Mouse (Mus musculus): ENCODE measurements around the gene Pusl1. TPM values are rescaled to one million over a fixed set of nuclear protein-coding genes. Genes with fewer than 3 reads are reported as not detected.

The Pusl1 gene
- 44.0 and 49.9 TPM in 2 replicates for polyA plus RNA-seq (2012; rRNA removed)

DNA sequence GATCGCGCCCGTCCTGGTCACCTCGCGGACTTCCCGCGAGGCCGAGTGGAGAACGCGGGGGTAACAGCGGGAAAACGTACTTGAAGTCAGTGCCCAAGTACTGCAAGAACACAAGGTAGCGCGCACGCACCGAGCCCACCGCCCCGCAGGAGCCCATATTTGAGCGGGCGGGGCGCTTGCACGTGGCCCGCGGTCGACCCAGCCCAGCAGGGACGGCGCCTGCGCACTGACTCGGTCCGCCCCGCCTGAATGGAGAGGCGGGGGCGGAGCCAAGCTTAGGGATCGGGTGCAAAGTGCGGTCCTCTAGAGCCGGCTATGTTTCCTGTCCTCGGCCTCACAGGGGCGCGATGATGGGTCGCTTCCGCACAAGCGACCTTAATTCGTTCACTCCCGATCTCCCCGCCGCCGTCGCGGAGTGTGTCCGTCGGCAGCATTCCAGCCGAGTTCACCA lies at the start of gene Pusl1, which contains the start of gene Acap3:
Gene Pusl1, minus strand, starts transcription at position 231 of the 451 bp plus-strand sequence.
Gene Acap3, plus strand, starts transcription at position 272 of the 451 bp plus-strand sequence.
- no peak for DNase-seq (ENCODE audit: low read depth)

DNA sequence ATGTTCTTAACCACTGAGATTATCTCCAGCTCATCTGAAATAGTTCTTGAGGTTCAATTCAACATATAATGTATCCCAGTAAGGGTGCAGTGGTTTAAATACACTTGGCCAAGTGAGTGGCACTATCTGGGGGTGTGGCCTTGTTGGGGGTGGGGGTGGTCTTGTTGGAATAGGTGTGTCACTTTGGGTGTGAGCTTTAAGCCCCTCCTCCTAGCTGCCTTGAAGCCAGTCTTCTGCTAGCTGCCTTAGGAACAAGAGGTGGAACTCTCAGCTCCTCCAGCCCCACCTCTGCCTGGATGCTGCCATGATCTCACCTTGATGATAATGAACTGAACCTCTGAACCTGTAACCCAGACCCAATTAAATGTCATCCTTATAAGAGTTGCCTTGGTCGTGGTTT lies 40.5 kb upstream of the Pusl1 start:
- DNase-seq (ENCODE audit: low read depth): no peak

DNA sequence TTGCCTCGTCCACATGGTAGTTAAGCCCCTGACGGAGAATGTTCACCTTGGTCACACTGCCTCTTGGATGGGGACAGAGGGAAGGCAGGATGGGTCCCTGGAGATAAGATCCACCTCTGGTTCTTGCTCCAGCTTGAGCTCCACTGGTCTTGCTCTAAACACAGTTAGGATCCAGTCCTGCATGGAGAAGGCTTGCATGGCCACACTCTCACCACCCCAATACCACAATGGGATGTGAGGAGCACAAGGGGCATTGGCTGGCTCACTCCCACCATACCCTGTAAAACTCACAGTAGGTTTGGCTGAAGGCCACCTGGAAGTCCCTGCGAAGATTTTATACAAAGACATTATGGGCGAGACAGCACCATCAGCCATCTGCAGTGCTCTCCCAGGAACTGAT lies 17.2 kb upstream of the Pusl1 start:
- DNase-seq (ENCODE audit: low read depth): no peak

DNA sequence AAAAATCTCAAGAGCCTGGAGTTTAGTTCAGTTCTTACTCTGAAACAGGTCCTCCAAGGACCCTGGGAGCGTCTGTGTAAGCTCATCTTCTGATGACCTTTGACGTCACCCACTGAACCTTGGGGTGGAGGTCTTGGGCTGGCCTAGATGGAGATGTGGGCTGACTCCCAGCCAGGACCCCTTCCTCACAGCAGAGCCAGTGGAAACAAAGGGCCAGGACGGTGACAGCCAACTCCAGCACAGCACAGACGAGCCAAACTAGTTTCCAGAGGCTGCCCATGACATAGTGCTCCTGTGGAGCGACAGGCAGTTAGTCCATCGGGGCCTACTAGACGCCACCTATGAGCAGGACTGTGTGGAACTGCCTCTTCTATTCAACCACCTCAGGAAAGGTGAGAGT lies 16.7 kb upstream of the Pusl1 start:
- DNase-seq (ENCODE audit: low read depth): no peak

DNA sequence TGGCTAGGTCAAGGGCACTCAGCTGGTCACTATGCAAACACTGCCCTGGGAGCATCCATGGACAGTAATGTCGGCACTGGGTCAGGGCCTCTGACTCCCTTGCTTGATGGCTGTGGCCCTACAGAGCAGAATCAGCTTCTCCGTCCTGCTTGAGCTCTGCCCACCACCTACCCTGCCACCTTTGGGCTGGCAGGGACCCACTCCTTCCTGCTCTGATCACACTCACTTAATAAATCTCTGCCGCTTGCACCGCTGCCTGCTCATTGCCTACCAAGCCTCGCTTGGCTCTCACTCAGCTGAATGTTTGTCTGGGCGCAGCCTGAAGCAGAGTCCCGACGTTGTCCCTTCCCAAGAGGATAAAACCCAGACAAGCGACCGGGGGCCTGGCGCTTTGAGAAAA lies 15.4 kb upstream of the Pusl1 start:
- DNase-seq (ENCODE audit: low read depth): no peak

DNA sequence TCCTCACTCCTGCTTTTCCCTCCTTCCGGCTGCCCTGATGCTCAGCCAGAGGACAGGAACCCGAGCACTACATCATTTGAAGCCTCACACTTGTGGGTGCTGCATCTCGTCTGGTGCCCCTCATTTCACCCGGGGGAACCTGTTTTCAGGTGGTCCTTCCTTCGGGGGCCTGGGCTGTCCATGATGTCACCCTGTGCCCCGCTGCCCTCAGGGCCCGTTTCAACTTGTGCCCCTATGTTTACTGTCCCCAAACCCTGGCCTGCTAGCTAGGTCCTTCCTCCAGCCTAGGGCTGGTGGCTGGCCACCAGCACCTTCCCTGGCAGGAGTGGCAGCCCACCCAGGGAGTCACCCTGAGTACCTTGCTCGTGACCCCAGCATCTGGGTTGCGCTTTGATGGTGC lies 14.5 kb upstream of the Pusl1 start:
- DNase-seq (ENCODE audit: low read depth): no peak

DNA sequence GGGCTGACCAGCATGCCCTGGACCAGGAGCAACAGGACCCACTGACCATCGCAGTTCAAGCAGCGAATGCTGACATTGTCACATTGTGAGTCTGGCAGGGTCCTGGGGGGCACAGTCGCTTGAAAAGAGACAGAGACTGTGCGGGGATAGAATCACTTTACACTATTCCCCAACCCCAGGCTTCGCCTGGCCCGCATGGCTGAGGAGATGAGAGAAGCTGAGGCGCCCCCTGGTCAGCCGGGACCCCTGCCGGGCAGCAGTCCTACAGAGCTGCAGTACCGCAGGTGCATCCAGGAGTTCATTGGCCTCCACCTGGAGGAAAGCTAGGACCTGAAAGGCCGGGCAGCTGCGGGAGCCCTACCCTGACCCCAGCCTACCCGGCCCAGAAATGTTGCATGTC lies 14.1 kb upstream of the Pusl1 start:
- DNase-seq (ENCODE audit: low read depth): no peak

DNA sequence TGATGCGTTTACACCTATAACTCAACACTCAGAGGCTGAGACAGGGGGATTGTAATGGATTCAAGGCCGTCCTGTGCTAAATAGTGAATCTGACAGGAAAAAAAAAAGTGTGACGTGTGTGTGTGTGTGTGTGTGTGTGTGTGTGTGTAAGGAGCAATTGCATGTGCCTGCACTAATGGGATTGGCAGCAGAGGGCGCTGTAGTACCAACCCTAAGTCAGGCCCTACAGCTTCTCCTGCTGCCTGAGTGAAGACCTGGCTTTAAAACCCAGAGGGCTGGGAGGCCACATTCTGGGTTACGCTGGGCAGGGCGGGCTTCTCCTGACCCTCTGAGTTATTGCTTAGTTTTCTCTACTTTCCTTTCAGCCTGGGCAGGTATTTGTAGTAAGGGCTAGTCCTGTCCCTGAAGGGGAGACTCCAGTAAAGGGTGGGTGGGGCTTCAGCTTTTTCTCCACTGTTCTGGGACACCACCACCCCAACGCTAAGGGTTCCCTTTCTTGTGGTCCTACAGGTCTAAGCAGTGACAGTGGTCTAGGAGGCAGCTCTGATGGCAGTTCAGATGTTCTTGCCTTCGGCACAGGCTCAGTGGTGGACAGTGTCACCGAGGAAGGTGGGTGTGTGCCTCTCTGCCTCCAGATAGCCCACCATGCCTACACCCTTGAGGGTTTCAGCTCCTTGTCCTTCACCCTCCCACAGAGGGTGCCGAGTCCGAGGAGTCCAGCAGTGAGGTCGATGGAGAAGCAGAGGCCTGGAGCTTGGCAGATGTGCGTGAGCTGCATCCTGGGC lies 12.9 kb upstream of the Pusl1 start:
- DNase-seq (ENCODE audit: low read depth): no peak

DNA sequence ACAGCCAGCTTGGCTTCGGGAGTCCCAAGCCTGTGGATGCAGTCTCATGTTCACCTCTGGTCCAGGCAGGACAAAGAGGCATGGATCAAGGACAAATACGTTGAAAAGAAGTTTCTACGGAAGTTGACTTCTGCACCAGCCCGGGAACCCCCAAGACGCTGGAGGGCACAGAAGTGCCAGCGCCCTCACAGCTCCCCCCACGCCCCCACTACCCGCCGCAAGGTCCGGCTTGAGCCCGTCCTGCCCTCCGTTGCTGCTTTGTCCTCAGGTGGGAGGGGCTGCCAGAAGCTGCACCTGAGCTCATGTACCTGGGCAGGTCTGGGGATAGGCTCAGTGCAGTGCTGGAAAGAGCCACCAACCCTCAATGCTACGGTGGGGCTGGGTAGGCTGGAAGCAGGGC lies 11.7 kb upstream of the Pusl1 start:
- no peak for DNase-seq (ENCODE audit: low read depth)

DNA sequence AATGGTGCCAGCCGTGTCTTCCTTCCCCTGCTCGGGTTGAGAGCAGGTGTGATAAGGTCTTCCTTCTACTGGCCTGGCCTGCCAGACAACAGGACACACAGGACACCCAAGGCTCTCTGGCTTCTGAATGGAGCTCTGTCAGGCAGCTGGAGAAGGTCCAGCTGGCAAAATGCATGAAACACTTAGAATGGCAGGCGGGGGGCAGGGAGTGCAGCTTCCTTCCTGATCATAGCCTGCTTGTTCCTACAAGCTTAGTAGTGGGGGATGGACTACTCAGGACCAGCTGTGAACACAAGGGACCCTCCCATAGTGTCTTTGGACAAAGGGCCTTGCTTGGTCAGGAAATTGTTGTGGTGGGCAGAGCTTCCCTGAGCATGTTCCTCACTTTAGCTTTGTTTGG lies 9.6 kb upstream of the Pusl1 start:
- no peak for DNase-seq (ENCODE audit: low read depth)

DNA sequence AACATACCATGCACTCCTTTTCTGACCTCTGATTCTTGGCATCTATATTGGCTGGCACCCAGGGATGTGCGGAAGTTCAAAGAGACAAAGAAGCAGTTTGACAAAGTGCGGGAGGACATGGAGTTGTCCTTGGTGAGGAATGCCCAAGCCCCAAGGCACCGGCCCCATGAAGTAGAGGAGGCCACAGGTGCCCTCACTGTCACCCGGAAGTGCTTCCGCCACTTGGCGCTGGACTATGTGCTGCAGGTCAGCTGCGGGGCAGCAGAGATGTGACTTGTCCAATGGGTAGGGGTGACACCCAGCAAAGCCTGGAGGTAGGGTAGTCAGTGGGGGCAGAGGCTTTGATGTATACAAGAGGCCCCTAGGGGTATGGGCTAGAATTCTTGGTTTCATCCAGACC lies 7.8 kb upstream of the Pusl1 start:
- no peak for DNase-seq (ENCODE audit: low read depth)

DNA sequence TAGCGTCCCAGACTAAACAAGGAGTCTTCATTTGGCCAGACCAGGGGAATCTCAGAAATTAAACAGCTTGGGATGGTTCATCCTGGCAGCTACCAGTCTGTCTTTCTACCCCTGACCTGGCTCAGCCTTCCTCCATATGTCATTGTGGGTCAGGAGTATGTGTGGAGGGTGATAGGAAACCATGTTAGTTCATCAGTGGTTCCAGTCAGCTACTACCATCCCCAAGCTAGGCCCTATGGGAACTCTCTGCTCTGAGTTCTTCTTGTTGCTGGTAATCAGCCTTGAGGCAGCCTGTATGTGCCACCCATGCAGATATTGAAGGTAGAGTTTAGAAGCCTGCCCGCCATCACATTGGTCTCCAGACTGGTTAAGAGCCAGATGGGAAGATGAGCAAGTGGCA lies 6.7 kb upstream of the Pusl1 start:
- DNase-seq (ENCODE audit: low read depth): no peak

DNA sequence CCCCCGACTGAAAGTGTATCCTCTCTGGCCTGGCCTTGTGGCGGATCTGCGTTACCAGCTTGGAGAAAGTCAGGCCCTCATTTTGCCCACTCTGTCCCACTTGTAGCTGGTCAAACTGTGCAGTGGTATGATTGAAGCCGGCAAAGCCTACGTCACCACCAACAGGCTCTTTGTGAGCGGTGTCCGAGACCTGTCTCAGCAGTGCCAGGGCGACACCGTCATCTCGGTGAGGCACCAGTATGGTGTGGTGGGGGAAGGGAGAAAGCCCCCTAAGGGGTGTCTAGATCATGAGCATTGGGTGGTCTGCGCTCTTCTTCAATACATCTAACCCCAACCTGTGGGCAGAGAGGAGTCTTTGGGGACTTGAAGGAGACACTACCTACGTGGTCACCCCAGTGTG lies 4.9 kb upstream of the Pusl1 start:
- no peak for DNase-seq (ENCODE audit: low read depth)

DNA sequence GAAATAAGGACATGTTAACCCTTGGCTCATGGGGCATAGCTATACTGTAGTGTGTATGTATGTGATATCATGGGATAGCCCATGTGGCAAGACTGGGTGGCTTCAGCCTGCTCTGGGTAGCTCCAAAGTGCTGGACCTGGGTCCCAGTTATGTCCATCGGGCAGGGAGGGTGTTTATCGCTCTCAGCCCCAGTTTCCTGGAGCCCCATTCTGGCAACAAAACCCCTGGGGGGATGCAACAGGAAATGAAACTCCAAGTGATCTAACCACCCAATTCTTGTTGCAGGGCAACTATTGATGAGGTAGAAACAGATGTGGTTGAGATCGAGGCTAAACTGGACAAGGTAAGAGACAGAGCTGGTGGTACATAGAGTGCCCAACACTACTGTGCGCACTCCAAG lies 4.2 kb upstream of the Pusl1 start:
- no peak for DNase-seq (ENCODE audit: low read depth)

DNA sequence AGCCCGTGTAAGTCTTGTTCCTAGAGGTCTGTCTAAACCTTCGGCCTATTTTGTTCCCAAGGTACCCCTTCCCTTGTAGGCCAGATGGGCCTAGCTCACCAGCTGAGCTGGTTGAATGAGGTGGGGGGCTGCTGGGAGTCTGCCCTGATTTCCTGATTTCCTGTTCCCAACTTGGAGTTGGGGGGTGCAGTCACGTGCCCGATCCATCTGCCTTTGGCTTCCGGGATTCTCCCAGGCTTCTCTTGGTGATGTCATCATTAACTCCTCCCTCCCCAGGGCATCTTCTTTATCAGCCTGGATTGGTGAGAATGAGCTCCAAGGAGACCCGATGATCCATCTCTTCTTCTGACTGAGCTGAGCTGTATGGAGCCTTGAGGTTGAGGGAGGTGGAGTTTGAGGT lies 3.6 kb upstream of the Pusl1 start:
- DNase-seq (ENCODE audit: low read depth): no peak

DNA sequence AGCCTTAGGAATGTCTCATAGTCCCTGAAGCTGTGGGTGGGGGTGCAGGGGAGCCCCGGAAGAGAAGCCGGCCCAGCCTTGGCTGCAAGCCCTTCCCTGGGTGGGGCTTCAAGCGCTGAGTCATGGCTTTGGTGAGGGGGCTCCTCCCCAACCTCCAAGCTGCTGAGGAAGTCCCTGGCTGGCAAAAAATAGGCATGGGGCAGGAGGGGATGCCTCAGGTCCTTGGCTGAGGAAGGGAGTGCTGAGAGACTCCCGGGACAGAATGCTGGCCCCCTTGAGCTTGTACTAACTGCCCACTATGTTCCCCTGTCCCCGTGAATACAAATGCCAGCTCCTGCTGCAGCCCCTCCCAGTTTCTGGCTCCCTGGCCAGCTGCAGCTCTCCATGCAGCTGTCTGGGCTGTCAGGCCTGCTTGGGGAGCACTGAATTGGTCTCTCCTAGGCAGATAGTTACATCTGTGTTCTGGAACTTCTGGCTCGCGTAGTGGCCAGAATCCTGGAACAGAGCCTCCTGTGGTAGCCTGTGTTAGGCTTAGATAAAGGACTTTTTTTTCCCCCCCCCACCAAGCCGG lies 2.8 kb upstream of the Pusl1 start:
- no peak for DNase-seq (ENCODE audit: low read depth)

DNA sequence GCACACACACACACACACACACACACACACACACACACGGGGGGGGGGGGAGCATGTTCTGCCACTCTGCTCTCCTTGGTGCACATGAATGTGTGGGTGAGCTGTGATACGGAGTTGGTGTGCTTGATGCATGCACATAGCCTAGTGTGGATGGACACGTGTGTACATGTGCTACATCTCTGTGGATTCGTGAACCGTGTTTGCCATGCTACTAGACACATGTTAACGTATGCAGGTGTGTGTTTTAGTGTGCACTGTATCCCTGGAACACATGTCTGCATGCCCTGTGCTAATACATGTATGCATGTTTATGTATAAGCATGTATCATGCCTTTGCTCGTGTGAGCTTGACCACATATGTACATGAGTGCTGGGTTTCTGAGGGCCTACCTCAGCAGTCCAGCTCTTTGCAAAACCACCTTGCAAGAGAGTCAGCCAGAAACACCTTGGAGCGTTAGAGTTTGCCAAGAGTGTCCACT lies 1.7 kb upstream of the Pusl1 start:
- DNase-seq (ENCODE audit: low read depth): no peak

DNA sequence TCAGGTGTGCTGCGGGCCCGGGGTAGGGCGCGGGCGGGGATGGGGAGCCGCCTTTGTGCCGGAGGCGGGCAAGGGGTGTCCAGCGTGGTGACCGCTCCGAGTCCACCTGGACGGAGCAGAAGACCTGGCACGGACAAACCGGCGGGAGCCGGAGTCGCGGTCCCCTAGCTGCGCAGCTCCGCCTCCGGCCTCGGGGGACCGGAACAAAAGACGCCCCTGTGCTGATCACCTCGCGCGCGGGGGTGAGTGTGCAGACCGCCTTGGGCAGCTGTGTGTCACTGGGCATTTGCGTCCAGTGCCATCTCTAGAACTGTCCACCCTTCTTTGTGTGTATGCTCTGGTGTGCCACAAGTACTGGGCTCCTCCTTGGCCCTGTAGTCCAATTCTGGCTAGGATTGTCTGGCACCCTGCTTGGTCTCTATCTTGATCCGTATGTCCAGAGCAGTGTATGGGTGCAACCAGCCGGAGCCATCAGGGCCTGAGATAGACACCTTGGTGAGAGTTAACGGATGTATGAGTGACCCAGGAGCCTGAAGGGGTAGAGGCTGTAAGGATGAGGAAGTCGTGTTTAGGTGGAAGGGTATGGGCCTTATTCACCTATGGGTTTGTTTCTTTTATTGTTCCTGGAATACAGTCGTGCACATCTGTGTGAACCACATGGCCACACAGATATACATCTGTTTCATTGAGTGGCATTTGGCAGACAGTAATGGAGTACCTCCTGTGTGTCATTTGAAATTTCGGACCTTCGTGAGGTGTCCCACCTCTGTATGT lies 1.0 kb upstream of the Pusl1 start:
- DNase-seq (ENCODE audit: low read depth): no peak

DNA sequence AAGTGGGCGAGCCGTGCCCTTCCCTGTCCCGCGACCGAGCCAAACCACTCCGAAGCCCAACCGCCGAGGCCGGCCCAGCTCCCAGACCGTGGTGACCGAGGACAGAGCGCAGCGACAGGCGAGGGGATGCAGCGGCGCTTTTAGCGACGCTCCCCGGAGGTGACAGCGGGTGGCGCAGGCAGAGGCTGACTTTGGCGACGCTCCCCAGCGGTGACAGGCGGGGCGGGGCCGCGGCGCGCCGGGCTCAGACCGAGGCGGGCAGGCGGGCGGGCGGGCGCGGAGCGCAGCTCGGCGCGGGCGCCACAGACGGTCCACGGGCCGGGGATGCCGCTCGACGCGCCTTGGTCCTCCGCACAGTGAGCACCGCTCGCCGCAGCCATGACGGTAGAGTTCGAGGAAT lies 436 bp upstream of the Pusl1 start:
- DNase-seq (ENCODE audit: low read depth): no peak

DNA sequence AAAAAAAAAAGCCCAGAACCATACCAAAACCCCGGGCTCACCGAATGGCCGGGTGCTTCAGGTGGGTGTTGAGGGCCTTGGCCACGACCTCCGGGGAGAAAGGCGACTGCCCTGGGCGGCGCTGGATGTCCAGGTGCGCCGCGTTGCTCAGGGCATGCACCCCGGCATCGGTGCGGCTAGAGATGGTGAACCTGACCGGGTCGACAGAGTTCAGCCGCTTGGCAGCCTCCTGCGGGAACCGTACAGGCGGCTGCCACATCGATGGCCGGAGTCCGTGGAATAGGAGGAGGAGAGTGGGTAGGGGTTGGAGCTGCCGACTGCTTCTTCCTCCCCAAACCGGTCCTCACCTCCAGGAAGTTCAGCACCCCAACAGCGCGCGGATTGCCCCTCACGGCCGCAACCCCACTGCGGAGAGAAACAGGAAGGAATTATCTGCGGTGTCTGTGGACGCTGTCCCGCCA lies 540 bp downstream of the Pusl1 start:
- no peak for DNase-seq (ENCODE audit: low read depth)

DNA sequence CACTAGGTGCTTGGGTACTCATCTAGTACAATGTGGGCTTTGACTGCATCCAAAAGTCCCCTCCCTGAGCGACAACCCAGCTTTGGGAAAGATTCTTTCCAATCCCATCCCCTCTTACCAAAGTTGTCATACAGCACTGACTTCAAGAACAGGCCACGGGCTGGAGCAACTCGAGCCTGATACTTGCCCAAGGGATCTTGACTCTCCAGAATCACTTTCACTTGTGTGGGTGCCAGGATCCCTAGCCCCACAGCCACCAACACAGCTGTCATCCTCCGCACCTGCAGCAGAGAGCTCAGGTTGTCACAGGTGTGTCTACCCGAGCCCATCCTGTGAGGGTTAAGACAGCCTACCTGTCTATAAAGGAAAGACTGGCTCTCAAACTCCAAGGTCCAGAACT lies 2.3 kb downstream of the Pusl1 start:
- no peak for DNase-seq (ENCODE audit: low read depth)

DNA sequence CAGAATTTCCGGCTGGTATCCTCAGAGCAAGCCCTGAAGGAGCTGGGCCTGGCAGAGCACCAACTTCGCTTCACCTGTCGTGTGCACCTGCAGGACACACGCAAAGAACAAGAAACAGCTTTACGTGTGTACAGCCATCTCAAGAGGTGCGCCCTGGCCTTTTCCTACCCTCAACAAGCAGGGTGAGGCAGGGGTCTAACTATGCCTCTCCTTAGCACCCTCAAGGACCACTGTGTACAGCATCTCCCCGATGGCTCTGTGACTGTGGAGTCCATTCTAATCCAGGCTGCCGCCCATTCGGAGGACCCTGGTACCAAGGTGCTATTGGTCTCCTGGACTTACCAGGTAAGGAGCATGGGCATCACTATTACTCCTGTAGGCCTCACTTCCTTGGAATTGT lies 3.4 kb downstream of the Pusl1 start:
- no peak for DNase-seq (ENCODE audit: low read depth)

DNA sequence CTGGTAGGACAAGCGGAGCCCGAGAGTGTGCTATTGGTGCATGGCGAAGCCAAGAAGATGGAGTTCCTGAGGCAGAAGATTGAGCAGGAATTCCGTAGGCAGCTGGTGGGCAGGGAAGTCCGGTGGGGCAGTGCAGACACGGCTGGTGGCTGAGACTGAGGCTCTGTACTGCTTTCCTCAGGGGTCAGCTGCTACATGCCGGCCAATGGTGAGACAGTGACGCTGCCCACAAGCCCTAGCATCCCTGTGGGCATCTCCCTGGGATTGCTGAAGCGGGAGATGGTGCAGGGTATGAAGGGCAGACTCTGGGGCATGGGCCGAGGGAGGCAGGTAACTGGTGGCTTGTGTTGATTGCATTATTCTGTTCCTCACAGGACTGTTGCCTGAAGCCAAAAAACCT lies 3.9 kb downstream of the Pusl1 start:
- no peak for DNase-seq (ENCODE audit: low read depth)
